Mouse (Mus musculus) liver, postnatal 0 days (tissue): ENCODE measurements at regions not wholly inside any gene's neighbourhood (a gene's known extent, or its start where the extent isn't known, plus 50 kb on each side); places are given as distances from the start of the nearest gene placed in this dataset.

Source experiments
- CTCF ChIP-seq: sonication (generic); IDR thresholded peaks from 2 replicates; pipeline ENCODE4 v1.5.1; 2016; ENCODE audit warnings: antibody characterized with exemption, low read depth
- EP300 ChIP-seq: IDR thresholded peaks from 2 replicates; pipeline ENCODE4 v1.6.1; 2016; ENCODE audit warnings: antibody characterized with exemption, low read depth, mild to moderate bottlenecking

GRCm38 (mm10) chr12:9872236-9872635 is 302.3 kb downstream of the Osr1 start:
- no peak for TF ChIP-seq CTCF
- TF ChIP-seq EP300, result no peak
